Mouse (Mus musculus): Measurements from ENCODE around the gene Cpm. TPM values are rescaled to one million over a fixed set of nuclear protein-coding genes. Genes with fewer than 3 reads are reported as not detected.

The Cpm gene
- polyA plus RNA-seq, 1 experiment = 0.07 TPM

DNA sequence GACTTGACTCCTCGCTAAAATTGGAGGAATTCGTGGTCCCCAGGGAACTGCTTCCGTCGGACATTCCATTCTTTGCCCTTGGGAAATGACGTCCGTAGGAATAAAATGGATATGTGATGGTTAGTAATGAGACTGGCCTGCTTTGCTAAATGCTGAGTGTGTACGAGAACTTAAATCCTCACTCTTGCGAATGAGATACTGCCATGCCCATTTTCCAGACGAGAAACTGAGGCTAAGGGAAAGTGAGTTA lies 12.8 kb downstream of the Cpm start:
- Histone ChIP-seq H3K4me2 (ENCODE audit: low read depth) (no peak overlapping the region), H3K27me3 (ENCODE audit: control insufficient read depth, insufficient read depth, insufficient read length) (peaks cover 14% of the 10 kb centered on the region), H3K4me3 (no peak overlapping the region), H3K79me2 (ENCODE audit: control insufficient read depth, insufficient read depth) (no peaks in the 10 kb centered on the region), H3K36me3 (ENCODE audit: control insufficient read depth, insufficient read depth) (no peaks in the 10 kb centered on the region), H3ac (ENCODE audit: control insufficient read depth, insufficient read length) (no peak overlapping the region)
- no peak for TF ChIP-seq TCF3 (IDR thresholded peaks at IDR 0.05; ENCODE audit: insufficient read length, low read depth)
- no peak for TF ChIP-seq CEBPB (IDR thresholded peaks at IDR 0.05; ENCODE audit: insufficient read depth, poor library complexity, severe bottlenecking)
- TF ChIP-seq POLR2AphosphoS2 (IDR thresholded peaks at IDR 0.05; ENCODE audit: insufficient read length, low read depth) = no peak
- no peak for TF ChIP-seq SRF (IDR thresholded peaks at IDR 0.05; ENCODE audit: control insufficient read depth, insufficient read length, low read depth)
- no peak for TF ChIP-seq USF1 (IDR thresholded peaks at IDR 0.05; ENCODE audit: low read depth)
- no peak for TF ChIP-seq MYOG (IDR thresholded peaks at IDR 0.05; ENCODE audit: control insufficient read depth in 1 of 3, insufficient read depth in 1 of 3, insufficient read length in 2 of 3, low read depth in 2 of 3)
- TF ChIP-seq TCF12 (IDR thresholded peaks at IDR 0.05; ENCODE audit: insufficient read depth, poor library complexity, severe bottlenecking) = no peak
- TF ChIP-seq REST (IDR thresholded peaks at IDR 0.05; ENCODE audit: insufficient read depth, insufficient read length) = no peak
- no peak for TF ChIP-seq MYOD1 (IDR thresholded peaks at IDR 0.05; ENCODE audit: control insufficient read depth in 1 of 3, insufficient read length in 2 of 3, low read depth in 2 of 3)
- no peak for TF ChIP-seq MAX (IDR thresholded peaks at IDR 0.05; ENCODE audit: low read depth)
- no peak for TF ChIP-seq POLR2A (IDR thresholded peaks at IDR 0.05; ENCODE audit: insufficient read length, low read depth)
- no peak for TF ChIP-seq E2F4 (IDR thresholded peaks at IDR 0.05; ENCODE audit: insufficient read depth)

- H3K27me3 ChIP-seq (ENCODE audit: control insufficient read depth, insufficient read depth, insufficient read length) = peaks cover 14% of the 10 kb centered on the region
- no peaks in the 10 kb centered on the region for H3K36me3 ChIP-seq (ENCODE audit: control insufficient read depth, insufficient read depth)
- H3K4me2 ChIP-seq (ENCODE audit: low read depth) = no peak overlapping the region
- no peak for TF ChIP-seq MAX (IDR thresholded peaks at IDR 0.05; ENCODE audit: low read depth)
- no peak for TF ChIP-seq CEBPB (IDR thresholded peaks at IDR 0.05; ENCODE audit: insufficient read depth, poor library complexity, severe bottlenecking)
- no peak for TF ChIP-seq TCF12 (IDR thresholded peaks at IDR 0.05; ENCODE audit: insufficient read depth, poor library complexity, severe bottlenecking)
- TF ChIP-seq E2F4 (IDR thresholded peaks at IDR 0.05; ENCODE audit: insufficient read depth) = no peak
- TF ChIP-seq MYOD1 (IDR thresholded peaks at IDR 0.05; ENCODE audit: control insufficient read depth in 1 of 3, insufficient read length in 2 of 3, low read depth in 2 of 3) = no peak
- TF ChIP-seq SRF (IDR thresholded peaks at IDR 0.05; ENCODE audit: control insufficient read depth, insufficient read length, low read depth) = no peak
- TF ChIP-seq POLR2A (IDR thresholded peaks at IDR 0.05; ENCODE audit: insufficient read length, low read depth) = no peak
- no peak for TF ChIP-seq USF1 (IDR thresholded peaks at IDR 0.05; ENCODE audit: low read depth)
- TF ChIP-seq MYOG (IDR thresholded peaks at IDR 0.05; ENCODE audit: control insufficient read depth in 1 of 3, insufficient read depth in 1 of 3, insufficient read length in 2 of 3, low read depth in 2 of 3) = no peak
- TF ChIP-seq REST (IDR thresholded peaks at IDR 0.05; ENCODE audit: insufficient read depth, insufficient read length) = no peak
- no peak for TF ChIP-seq POLR2AphosphoS2 (IDR thresholded peaks at IDR 0.05; ENCODE audit: insufficient read length, low read depth)
- TF ChIP-seq TCF3 (IDR thresholded peaks at IDR 0.05; ENCODE audit: insufficient read length, low read depth) = no peak
- H3ac ChIP-seq (ENCODE audit: control insufficient read depth, insufficient read length) = no peak overlapping the region
- no peak overlapping the region for H3K4me3 ChIP-seq
- no peaks in the 10 kb centered on the region for H3K79me2 ChIP-seq (ENCODE audit: control insufficient read depth, insufficient read depth)
Observed at GRCm38 (mm10) chr10:117642491-117643262, 13.4 kb downstream of the Cpm start.

DNA sequence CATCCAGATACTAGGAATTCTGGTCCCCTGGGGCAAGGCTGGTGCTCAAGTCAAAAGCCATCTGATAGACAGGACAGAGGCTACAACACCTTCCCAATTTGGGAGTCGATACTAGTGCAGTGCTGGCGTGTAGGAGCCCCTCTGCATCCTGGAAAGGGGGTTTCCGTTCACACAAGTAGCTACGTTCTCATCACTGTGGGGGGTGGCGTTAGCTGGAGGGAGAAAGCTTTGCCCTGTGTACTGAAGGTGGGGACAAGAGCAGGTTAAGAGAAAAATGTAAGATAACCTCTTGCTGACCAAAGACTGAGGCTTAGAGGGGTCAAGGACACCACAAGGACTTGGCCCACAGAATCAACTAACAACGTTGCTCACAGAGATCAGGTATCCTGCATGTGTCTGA lies 14.0 kb downstream of the Cpm start:
- peaks cover 14% of the 10 kb centered on the region for H3K27me3 ChIP-seq (ENCODE audit: control insufficient read depth, insufficient read depth, insufficient read length)
- no peak overlapping the region for H3ac ChIP-seq (ENCODE audit: control insufficient read depth, insufficient read length)
- TF ChIP-seq TCF12 (IDR thresholded peaks at IDR 0.05; ENCODE audit: insufficient read depth, poor library complexity, severe bottlenecking) = no peak
- TF ChIP-seq MYOD1 (IDR thresholded peaks at IDR 0.05; ENCODE audit: control insufficient read depth in 1 of 3, insufficient read length in 2 of 3, low read depth in 2 of 3) = no peak
- H3K36me3 ChIP-seq (ENCODE audit: control insufficient read depth, insufficient read depth) = no peaks in the 10 kb centered on the region
- H3K79me2 ChIP-seq (ENCODE audit: control insufficient read depth, insufficient read depth) = no peaks in the 10 kb centered on the region
- H3K4me2 ChIP-seq (ENCODE audit: low read depth) = no peak overlapping the region
- H3K4me3 ChIP-seq = no peak overlapping the region

DNA sequence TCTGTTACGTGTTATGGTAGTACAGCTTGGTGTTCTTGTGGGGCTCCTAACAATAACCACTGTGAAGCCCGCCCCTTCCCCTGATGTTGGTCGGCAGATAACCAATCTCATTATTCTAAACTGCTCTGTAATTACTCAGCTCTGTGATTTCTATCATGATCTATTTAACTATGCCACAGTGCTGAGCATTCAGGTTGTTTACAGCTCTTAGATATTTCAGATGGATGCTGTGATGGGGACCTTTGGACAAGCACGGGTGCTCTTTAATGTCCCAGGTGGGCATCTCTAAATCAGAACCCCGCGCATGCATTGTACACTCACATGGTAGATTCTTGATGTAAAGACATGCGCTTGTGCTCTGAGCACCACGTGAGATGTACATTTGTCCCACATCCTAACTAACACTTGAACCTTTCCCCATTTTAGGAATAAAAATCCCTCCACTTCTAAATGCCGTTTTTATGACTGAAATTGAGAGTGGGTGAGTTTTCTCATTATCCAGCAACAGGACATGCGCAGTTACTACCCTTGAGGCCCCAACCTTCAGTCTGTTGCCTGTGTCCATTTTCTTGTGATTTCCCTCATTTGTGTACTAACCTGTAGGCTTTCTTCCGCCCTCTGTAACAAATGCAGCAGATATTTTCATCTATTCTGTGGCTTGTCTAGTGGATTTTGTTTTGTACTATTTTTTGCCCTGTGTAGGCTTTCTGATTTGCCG lies 14.6 kb downstream of the Cpm start:
- no peaks in the 10 kb centered on the region for H3K79me2 ChIP-seq (ENCODE audit: control insufficient read depth, insufficient read depth)
- no peak for TF ChIP-seq POLR2AphosphoS2 (IDR thresholded peaks at IDR 0.05; ENCODE audit: insufficient read length, low read depth)
- no peak for TF ChIP-seq E2F4 (IDR thresholded peaks at IDR 0.05; ENCODE audit: insufficient read depth)
- TF ChIP-seq TCF3 (IDR thresholded peaks at IDR 0.05; ENCODE audit: insufficient read length, low read depth) = no peak
- no peak for TF ChIP-seq MYOG (IDR thresholded peaks at IDR 0.05; ENCODE audit: control insufficient read depth in 1 of 3, insufficient read depth in 1 of 3, insufficient read length in 2 of 3, low read depth in 2 of 3)
- no peak for TF ChIP-seq TCF12 (IDR thresholded peaks at IDR 0.05; ENCODE audit: insufficient read depth, poor library complexity, severe bottlenecking)
- no peak for TF ChIP-seq CEBPB (IDR thresholded peaks at IDR 0.05; ENCODE audit: insufficient read depth, poor library complexity, severe bottlenecking)
- no peak for TF ChIP-seq MYOD1 (IDR thresholded peaks at IDR 0.05; ENCODE audit: control insufficient read depth in 1 of 3, insufficient read length in 2 of 3, low read depth in 2 of 3)
- no peak for TF ChIP-seq SRF (IDR thresholded peaks at IDR 0.05; ENCODE audit: control insufficient read depth, insufficient read length, low read depth)
- TF ChIP-seq MAX (IDR thresholded peaks at IDR 0.05; ENCODE audit: low read depth) = no peak
- no peak for TF ChIP-seq USF1 (IDR thresholded peaks at IDR 0.05; ENCODE audit: low read depth)
- no peak for TF ChIP-seq REST (IDR thresholded peaks at IDR 0.05; ENCODE audit: insufficient read depth, insufficient read length)
- TF ChIP-seq POLR2A (IDR thresholded peaks at IDR 0.05; ENCODE audit: insufficient read length, low read depth) = no peak
- peaks cover 14% of the 10 kb centered on the region for H3K27me3 ChIP-seq (ENCODE audit: control insufficient read depth, insufficient read depth, insufficient read length)
- H3K36me3 ChIP-seq (ENCODE audit: control insufficient read depth, insufficient read depth) = no peaks in the 10 kb centered on the region
- no peak overlapping the region for H3K4me3 ChIP-seq
- H3K4me2 ChIP-seq (ENCODE audit: low read depth) = no peak overlapping the region
- no peak overlapping the region for H3ac ChIP-seq (ENCODE audit: control insufficient read depth, insufficient read length)
